Mouse (Mus musculus): ENCODE measurements around the gene Runx1.

- TF ChIP-seq TAL1 (IDR thresholded peaks at IDR 0.05; ENCODE audit: low read length) (no peak), GATA1 (IDR thresholded peaks at IDR 0.05; ENCODE audit: low read length) (no peak)
Observed at GRCm38 (mm10) chr16:92661757-92662156, 164.2 kb downstream of the Runx1 start.

All from erythroblast, embryonic 14.5 days (primary cell).